Mouse (Mus musculus) thymus, adult 2 months (tissue): ENCODE measurements around the gene Fpgs.

ENCODE experiments used
- CTCF ChIP-seq: fragments of 200-500 bp; IDR thresholded peaks from 2 replicates; pipeline ENCODE4 v1.5.1; 2012; ENCODE audit warnings: mild to moderate bottlenecking, control low read depth, low read length, moderate library complexity, borderline replicate concordance; ENCODE audit not compliant: control insufficient read depth, poor library complexity, insufficient read depth; ENCODE audit errors: extremely low read depth
- POLR2A ChIP-seq: fragments of 200-500 bp; IDR thresholded peaks from 2 replicates; pipeline ENCODE4 v1.6.1; 2012; ENCODE audit warnings: mild to moderate bottlenecking, low read length, control low read depth, moderate library complexity; ENCODE audit not compliant: control insufficient read depth, poor library complexity, insufficient read depth; ENCODE audit errors: extremely low read depth

DNA sequence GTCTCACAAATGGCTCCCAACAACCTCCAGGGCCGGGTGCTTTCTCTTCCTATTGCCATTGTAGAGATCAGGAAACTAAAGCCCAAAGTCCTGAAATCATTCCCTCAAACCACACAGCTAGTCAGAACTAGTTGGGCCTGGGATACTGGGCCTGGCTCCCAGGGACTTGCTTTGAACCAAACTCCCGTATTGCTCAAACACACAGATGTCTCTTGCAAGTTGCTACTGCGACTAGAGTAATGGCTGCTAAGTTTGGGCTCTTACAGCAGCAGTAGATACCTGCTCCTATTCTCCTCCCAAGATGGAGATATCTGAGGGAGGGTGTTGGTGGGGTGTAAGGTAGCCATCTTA, 48.6 kb downstream of the Fpgs start:
- TF ChIP-seq CTCF = no peak
- TF ChIP-seq POLR2A = no peak
